Mouse (Mus musculus) embryonic fibroblast, embryonic 13.5 days (primary cell): ENCODE data around the gene Zfp598.

ENCODE experiments used
- CTCF ChIP-seq: IDR thresholded peaks from 2 replicates; pipeline ENCODE4 v1.5.1; 2011; ENCODE audit warnings: mild to moderate bottlenecking, control low read depth, low read length, moderate library complexity, borderline replicate concordance; ENCODE audit not compliant: insufficient read depth
- POLR2A ChIP-seq: IDR thresholded peaks from 2 replicates; pipeline ENCODE4 v1.6.1; 2011; ENCODE audit warnings: low read depth, mild to moderate bottlenecking, control low read depth, low read length, moderate library complexity

DNA sequence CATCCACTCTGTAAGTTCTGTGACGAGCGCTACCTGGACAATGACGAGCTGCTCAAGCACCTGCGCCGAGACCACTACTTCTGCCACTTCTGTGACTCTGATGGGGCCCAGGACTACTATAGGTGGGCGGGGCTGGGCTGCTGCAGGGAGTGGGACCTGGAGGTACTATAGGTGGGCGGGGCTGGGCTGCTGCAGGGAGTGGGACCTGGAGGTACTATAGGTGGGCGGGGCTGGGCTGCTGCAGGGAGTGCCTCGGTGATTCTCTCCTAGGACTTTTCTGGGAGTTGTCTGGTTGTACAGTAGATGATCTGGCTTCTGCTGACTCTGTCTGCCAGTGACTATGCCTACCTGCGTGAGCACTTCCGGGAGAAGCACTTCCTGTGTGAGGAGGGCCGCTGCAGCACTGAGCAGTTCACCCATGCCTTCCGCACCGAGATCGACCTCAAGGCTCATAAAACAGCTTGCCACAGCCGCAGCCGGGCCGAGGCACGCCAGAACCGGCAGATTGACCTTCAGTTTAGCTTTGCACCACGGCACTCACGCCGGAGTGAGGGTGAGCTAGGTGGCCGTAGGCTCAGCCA lies 8.1 kb downstream of the Zfp598 start:
- TF ChIP-seq CTCF = no peak
- TF ChIP-seq POLR2A = no peak
